Mouse (Mus musculus) MEL (cell line): Measurements from ENCODE around the gene Vstm4. TPM values are rescaled to one million over a fixed set of nuclear protein-coding genes. Genes with fewer than 3 reads are reported as not detected.

Source experiments
- DNase-seq: peaks from one replicate; pipeline ENCODE4 v3.0.0; 2011; ENCODE audit warnings: low read depth, low spot score
- H3K27ac ChIP-seq: 2 replicates; pipeline ENCODE4 v1.5.1; 2012; ENCODE audit warnings: low read depth, mild to moderate bottlenecking, control low read depth, low read length, moderate library complexity; ENCODE audit not compliant: control insufficient read depth
- H3K27me3 ChIP-seq, 2 experiments: fragments of 150-350 bp in 1 of 2; sonication (generic) in 1 of 2; 2 replicates each; pipeline ENCODE4 v1.6.1; 2012; ENCODE audit warnings: low read length in 2 of 2, mild to moderate bottlenecking in 2 of 2, improper control_type of control experiment in 1 of 2, moderate library complexity in 1 of 2; ENCODE audit not compliant: insufficient read depth in 2 of 2, control insufficient read depth in 1 of 2
- H3K36me3 ChIP-seq, 2 experiments: 2 replicates each; pipeline ENCODE4 v1.6.1; 2012 to 2014; ENCODE audit warnings: low read length in 2 of 2, improper control_type of control experiment in 1 of 2, inconsistent platforms in 1 of 2, mild to moderate bottlenecking in 1 of 2; ENCODE audit not compliant: insufficient read depth in 2 of 2, control insufficient read depth in 1 of 2
- H3K4me1 ChIP-seq, 2 experiments: fragments of 150-350 bp in 1 of 2; sonication (generic) in 1 of 2; 2 replicates each; pipeline ENCODE4 v1.6.1; 2012; ENCODE audit warnings: low read length in 2 of 2, improper control_type of control experiment in 1 of 2, mild to moderate bottlenecking in 1 of 2; ENCODE audit not compliant: insufficient read depth in 2 of 2, control insufficient read depth in 1 of 2
- H3K4me3 ChIP-seq, 2 experiments: fragments of 150-350 bp in 1 of 2; sonication (generic) in 1 of 2; 2 replicates each; pipeline ENCODE4 v1.5.1; 2012; ENCODE audit warnings: low read depth in 2 of 2, low read length in 2 of 2, mild to moderate bottlenecking in 2 of 2, moderate library complexity in 2 of 2, control low read depth in 1 of 2, improper control_type of control experiment in 1 of 2; ENCODE audit not compliant: control insufficient read depth in 1 of 2, insufficient read depth in 1 of 2
- H3K79me2 ChIP-seq: 2 replicates; pipeline ENCODE4 v1.6.1; 2012; ENCODE audit warnings: mild to moderate bottlenecking, low read length, moderate library complexity; ENCODE audit not compliant: control insufficient read depth, poor library complexity, insufficient read depth
- H3K9ac ChIP-seq: 2 replicates; pipeline ENCODE4 v1.6.1; 2012; ENCODE audit warnings: low read depth, mild to moderate bottlenecking, control low read depth, low read length, moderate library complexity; ENCODE audit not compliant: control insufficient read depth, poor library complexity, severe bottlenecking
- H3K9me3 ChIP-seq: fragments of 150-350 bp; sonication (generic); replicated peaks from 2 replicates; pipeline ENCODE4 v1.6.1; 2012; ENCODE audit warnings: mild to moderate bottlenecking, low read length, improper control_type of control experiment, moderate library complexity; ENCODE audit not compliant: insufficient read depth
- BHLHE40 ChIP-seq: IDR thresholded peaks from 2 replicates; pipeline ENCODE4 v1.6.1; 2012; ENCODE audit warnings: low read depth, mild to moderate bottlenecking, inconsistent platforms, low read length, improper control_type of control experiment, borderline replicate concordance
- ELF1 ChIP-seq: IDR thresholded peaks from 2 replicates; pipeline ENCODE4 v1.6.1; 2014; ENCODE audit warnings: low read depth, mild to moderate bottlenecking, inconsistent platforms, low read length, improper control_type of control experiment, moderate library complexity
- EP300 ChIP-seq, 2 experiments: IDR thresholded peaks; 2 replicates each; pipeline ENCODE4 v1.6.1; 2011; ENCODE audit warnings: improper control_type of control experiment in 2 of 2, low read length in 2 of 2, low read depth in 1 of 2, mild to moderate bottlenecking in 1 of 2
- ETS1 ChIP-seq: IDR thresholded peaks from 2 replicates; pipeline ENCODE4 v1.6.1; 2012; ENCODE audit warnings: low read depth, mild to moderate bottlenecking, inconsistent platforms, low read length, improper control_type of control experiment, moderate library complexity
- GABPA ChIP-seq: IDR thresholded peaks from 2 replicates; pipeline ENCODE4 v1.6.1; 2012; ENCODE audit warnings: low read depth, mild to moderate bottlenecking, inconsistent platforms, low read length, improper control_type of control experiment, moderate library complexity
- JUND ChIP-seq: IDR thresholded peaks from 2 replicates; pipeline ENCODE4 v1.6.1; 2011; ENCODE audit warnings: low read depth, mild to moderate bottlenecking, improper control_type of control experiment, low read length
- KAT2A ChIP-seq: conservative IDR thresholded peaks from 2 replicates; pipeline ENCODE4 v1.6.1; 2012; ENCODE audit warnings: low read depth, low read length, improper control_type of control experiment, inconsistent platforms
- MAFK ChIP-seq: IDR thresholded peaks from 2 replicates; pipeline ENCODE4 v1.6.1; 2011; ENCODE audit warnings: low read depth, mild to moderate bottlenecking, low read length, improper control_type of control experiment, borderline replicate concordance
- MAX ChIP-seq: IDR thresholded peaks from 2 replicates; pipeline ENCODE4 v1.6.1; 2011; ENCODE audit warnings: low read length, improper control_type of control experiment
- MAZ ChIP-seq: IDR thresholded peaks from 2 replicates; pipeline ENCODE4 v1.6.1; 2012; ENCODE audit warnings: low read depth, mild to moderate bottlenecking, inconsistent platforms, low read length, improper control_type of control experiment
- MEF2A ChIP-seq: IDR thresholded peaks from 2 replicates; pipeline ENCODE4 v1.6.1; 2014; ENCODE audit warnings: low read depth, mild to moderate bottlenecking, inconsistent platforms, low read length, improper control_type of control experiment; ENCODE audit not compliant: poor library complexity, insufficient replicate concordance, severe bottlenecking; ENCODE audit errors: extremely low read depth
- MXI1 ChIP-seq: IDR thresholded peaks from 2 replicates; pipeline ENCODE4 v1.6.1; 2011; ENCODE audit warnings: mild to moderate bottlenecking, low read depth, low read length, improper control_type of control experiment
- NELFE ChIP-seq: IDR thresholded peaks from 2 replicates; pipeline ENCODE4 v1.6.1; 2011; ENCODE audit warnings: low read depth, low read length, improper control_type of control experiment
- NRF1 ChIP-seq: IDR thresholded peaks from 2 replicates; pipeline ENCODE4 v1.6.1; 2014; ENCODE audit warnings: low read depth, mild to moderate bottlenecking, inconsistent platforms, low read length, improper control_type of control experiment, moderate library complexity; ENCODE audit not compliant: poor library complexity, insufficient read depth, severe bottlenecking
- POLR2A ChIP-seq, 2 experiments: IDR thresholded peaks; 2 replicates each; pipeline ENCODE4 v1.6.1; 2011 to 2012; ENCODE audit warnings: low read length in 2 of 2, mild to moderate bottlenecking in 2 of 2, control low read depth in 1 of 2, improper control_type of control experiment in 1 of 2, low read depth in 1 of 2, moderate library complexity in 1 of 2; ENCODE audit not compliant: control insufficient read depth in 1 of 2, insufficient read depth in 1 of 2, poor library complexity in 1 of 2
- POLR2AphosphoS5 ChIP-seq: IDR thresholded peaks from 2 replicates; pipeline ENCODE4 v1.6.1; 2012; ENCODE audit warnings: low read depth, borderline replicate concordance, mild to moderate bottlenecking, inconsistent platforms, low read length, moderate library complexity, mixed read lengths
- SMC3 ChIP-seq: IDR thresholded peaks from 2 replicates; pipeline ENCODE4 v1.6.1; 2011; ENCODE audit warnings: low read depth, low read length, improper control_type of control experiment
- TAL1 ChIP-seq: IDR thresholded peaks from 2 replicates; pipeline ENCODE4 v1.6.1; 2012; ENCODE audit warnings: mild to moderate bottlenecking, inconsistent platforms, low read length, moderate library complexity, mixed read lengths
- TBP ChIP-seq: IDR thresholded peaks from 2 replicates; pipeline ENCODE4 v1.8.0; 2011; ENCODE audit warnings: low read depth, low read length, improper control_type of control experiment
- TCF12 ChIP-seq: IDR thresholded peaks from 2 replicates; pipeline ENCODE4 v1.6.1; 2014; ENCODE audit warnings: low read depth, mild to moderate bottlenecking, inconsistent platforms, low read length, improper control_type of control experiment, moderate library complexity
- USF1 ChIP-seq: IDR thresholded peaks from 2 replicates; pipeline ENCODE4 v1.6.1; 2014; ENCODE audit warnings: low read depth, mild to moderate bottlenecking, inconsistent platforms, low read length, improper control_type of control experiment, moderate library complexity
- USF2 ChIP-seq, 2 experiments: IDR thresholded peaks; 2 replicates each; pipeline ENCODE4 v1.6.1; 2011 to 2012; ENCODE audit warnings: improper control_type of control experiment in 2 of 2, low read length in 2 of 2, borderline replicate concordance in 1 of 2, inconsistent platforms in 1 of 2, low read depth in 1 of 2, mild to moderate bottlenecking in 1 of 2; ENCODE audit not compliant: insufficient read depth in 1 of 2
- ZMIZ1 ChIP-seq: IDR thresholded peaks from 2 replicates; pipeline ENCODE4 v1.6.1; 2012; ENCODE audit warnings: low read depth, mild to moderate bottlenecking, inconsistent platforms, low read length, improper control_type of control experiment, moderate library complexity
- ZNF384 ChIP-seq: IDR thresholded peaks from 2 replicates; pipeline ENCODE4 v1.6.1; 2012; ENCODE audit warnings: low read depth, mild to moderate bottlenecking, inconsistent platforms, low read length, improper control_type of control experiment
- polyA plus RNA-seq, 2 experiments: library from polyadenylated mRNA; stranded (reverse) in 1 of 2; unstranded in 1 of 2; fragments of >175 nt in 1 of 2; fragments of >200 nt in 1 of 2; gene quantifications; 2 replicates each; pipeline versions ENCODE4 v1.2.1 to v1.2.4; 2012; ENCODE audit warnings: low replicate concordance in 2 of 2, low read depth in 1 of 2; ENCODE audit not compliant: insufficient read length in 2 of 2, insufficient read depth in 1 of 2, missing spikeins in 1 of 2
- total RNA-seq: library from RNA; depleted of rRNA; stranded (reverse); fragments of 300-350 nt; gene quantifications from 2 replicates; pipeline ENCODE4 v1.2.3, GENCODE M21; 2012

The Vstm4 gene
- total and polyA plus RNA-seq, 3 experiments, result not detected

DNA sequence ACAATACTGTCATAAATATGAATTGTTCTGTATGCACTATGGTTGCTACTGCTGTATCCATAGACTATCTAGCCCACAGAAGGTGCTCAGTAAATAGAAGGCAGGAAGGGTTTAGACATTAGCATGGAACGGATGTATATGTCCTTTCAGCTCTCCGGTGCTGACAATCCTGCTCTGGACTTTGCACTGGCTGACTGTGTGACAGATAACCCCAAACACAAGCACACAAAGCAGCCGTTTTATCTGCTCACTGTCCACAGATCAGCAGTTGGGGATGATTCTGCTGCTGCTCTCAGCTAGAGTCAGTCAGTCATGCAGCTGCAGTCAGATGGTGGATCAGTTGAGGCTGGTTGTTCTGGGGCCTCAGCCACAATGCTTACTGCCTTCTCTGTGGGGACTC, 46.6 kb downstream of the Vstm4 start:
- no peak for TF ChIP-seq ZMIZ1
- TF ChIP-seq TCF12, result no peak
- no peak for TF ChIP-seq ZNF384
- TF ChIP-seq NELFE, result no peak
- TF ChIP-seq EP300 (IDR thresholded peaks at IDR 0.05; ENCODE audit: low read depth in 1 of 2, low read length in 2 of 2), result no peak
- TF ChIP-seq NRF1, result no peak
- no peak for TF ChIP-seq POLR2AphosphoS5
- no peak for TF ChIP-seq MEF2A
- TF ChIP-seq TAL1, result no peak
- no peak for TF ChIP-seq MAX
- no peak for TF ChIP-seq POLR2A (IDR thresholded peaks at IDR 0.05; ENCODE audit: control insufficient read depth in 1 of 2, insufficient read depth in 1 of 2, low read depth in 1 of 2, low read length in 2 of 2, poor library complexity in 1 of 2)
- no peak for TF ChIP-seq MAZ
- TF ChIP-seq USF2 (IDR thresholded peaks at IDR 0.05; ENCODE audit: borderline replicate concordance in 1 of 2, insufficient read depth in 1 of 2, low read depth in 1 of 2, low read length in 2 of 2), result no peak
- TF ChIP-seq KAT2A, result no peak
- TF ChIP-seq MXI1, result no peak
- no peak overlapping the region for H3K9ac ChIP-seq
- no peaks in the 10 kb centered on the region for H3K79me2 ChIP-seq
- no peaks in the 10 kb centered on the region for H3K27me3 ChIP-seq
- H3K27ac ChIP-seq, result no peak overlapping the region
- no peaks in the 10 kb centered on the region for H3K9me3 ChIP-seq
- H3K4me3 ChIP-seq, result no peak overlapping the region
- no peaks in the 10 kb centered on the region for H3K4me1 ChIP-seq
- DNase-seq, result no peak
- no peaks in the 10 kb centered on the region for H3K36me3 ChIP-seq

DNA sequence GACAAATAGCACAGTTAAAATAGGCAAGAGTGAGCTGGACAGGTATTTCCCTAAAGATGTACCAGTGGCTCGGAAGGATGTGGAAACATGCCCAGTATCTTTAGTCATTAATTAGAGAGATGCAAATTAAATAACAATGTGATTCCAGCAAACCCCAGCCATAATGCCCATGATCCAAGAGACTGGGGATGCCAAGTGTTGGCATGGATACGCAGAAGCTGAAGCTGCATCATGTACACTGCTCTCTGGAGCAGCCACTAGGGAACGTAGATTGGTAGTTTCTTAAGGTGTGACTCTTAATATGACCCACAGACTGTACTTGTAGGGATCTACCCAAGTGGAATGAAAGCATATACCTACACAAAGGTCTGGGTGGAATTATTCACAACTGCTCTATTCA, 50.0 kb downstream of the Vstm4 start:
- H3K4me3 ChIP-seq, result no peak overlapping the region
- TF ChIP-seq MEF2A (no peak), JUND (no peak), GABPA (no peak), TCF12 (no peak), TBP (no peak), USF2 (IDR thresholded peaks at IDR 0.05; ENCODE audit: borderline replicate concordance in 1 of 2, insufficient read depth in 1 of 2, low read depth in 1 of 2, low read length in 2 of 2) (no peak), ETS1 (no peak), SMC3 (no peak), ELF1 (no peak), MXI1 (no peak), BHLHE40 (no peak), NRF1 (no peak), POLR2A (IDR thresholded peaks at IDR 0.05; ENCODE audit: control insufficient read depth in 1 of 2, insufficient read depth in 1 of 2, low read depth in 1 of 2, low read length in 2 of 2, poor library complexity in 1 of 2) (no peak), USF1 (no peak), MAFK (no peak), MAX (no peak), MAZ (no peak)
- no peak overlapping the region for H3K9ac ChIP-seq
- no peak for DNase-seq
- no peak overlapping the region for H3K27ac ChIP-seq
- no peaks in the 10 kb centered on the region for H3K36me3 ChIP-seq
- H3K4me1 ChIP-seq, result no peaks in the 10 kb centered on the region
- no peaks in the 10 kb centered on the region for H3K27me3 ChIP-seq
- no peaks in the 10 kb centered on the region for H3K9me3 ChIP-seq
- no peaks in the 10 kb centered on the region for H3K79me2 ChIP-seq
